Mouse (Mus musculus): ENCODE data around the gene Cep85l. TPM values are rescaled to one million over a fixed set of nuclear protein-coding genes. Genes with fewer than 3 reads are reported as not detected.

Cep85l gene
- polyA plus RNA-seq, 1 experiment from 2014 or later = 2.7 TPM

GRCm38 (mm10) chr10:53412936-53413335 lies 33.2 kb upstream of the Cep85l start:
- no peak overlapping the region for H3K27ac ChIP-seq (replicated peaks)
- 87% methylated on average over 3 of the region's 3 CpGs for WGBS
- H3K36me3 ChIP-seq = no peaks in the 10 kb centered on the region
- H3K9me3 ChIP-seq (replicated peaks) = no peaks in the 10 kb centered on the region
- peaks cover 14% of the 10 kb centered on the region for H3K4me1 ChIP-seq
- H3K4me3 ChIP-seq = no peak overlapping the region
- no peaks in the 10 kb centered on the region for H3K27me3 ChIP-seq (ENCODE audit: low read depth, poor library complexity, severe bottlenecking)
- DNase-seq (ENCODE audit: low spot score) = no peak

DNA sequence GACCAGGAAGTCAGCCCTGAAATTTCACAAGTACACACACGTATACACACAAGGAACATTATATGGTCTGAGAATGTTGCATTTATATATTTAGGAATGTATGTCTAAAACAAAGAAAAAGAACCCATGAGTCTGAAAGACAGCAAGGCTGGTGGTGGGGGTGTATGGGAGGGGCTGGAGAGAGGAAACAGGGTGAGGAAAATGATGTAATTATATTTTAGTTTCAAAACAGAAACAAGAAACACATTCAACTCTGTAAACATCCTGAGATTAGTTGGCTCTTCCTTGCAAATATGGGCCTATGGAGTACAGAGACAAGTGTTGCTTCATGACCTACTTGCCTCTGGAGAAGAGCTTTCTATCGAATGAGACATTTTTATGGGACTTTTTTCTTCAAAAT lies 32.4 kb upstream of the Cep85l start:
- Histone ChIP-seq H3K27ac (replicated peaks) (no peak overlapping the region), H3K27me3 (ENCODE audit: low read depth, poor library complexity, severe bottlenecking) (no peaks in the 10 kb centered on the region), H3K36me3 (no peaks in the 10 kb centered on the region), H3K4me1 (peaks cover 14% of the 10 kb centered on the region), H3K9me3 (replicated peaks) (no peaks in the 10 kb centered on the region), H3K4me3 (no peak overlapping the region)
- 85% methylated on average over 2 of the region's 2 CpGs for WGBS
- DNase-seq (ENCODE audit: low spot score) = no peak

- 82% methylated on average over 2 of the region's 2 CpGs for WGBS
- no peaks in the 10 kb centered on the region for H3K36me3 ChIP-seq
- H3K4me1 ChIP-seq = peaks cover 10% of the 10 kb centered on the region
Measured at GRCm38 (mm10) chr10:53410831-53411230, 31.1 kb upstream of the Cep85l start.

DNA sequence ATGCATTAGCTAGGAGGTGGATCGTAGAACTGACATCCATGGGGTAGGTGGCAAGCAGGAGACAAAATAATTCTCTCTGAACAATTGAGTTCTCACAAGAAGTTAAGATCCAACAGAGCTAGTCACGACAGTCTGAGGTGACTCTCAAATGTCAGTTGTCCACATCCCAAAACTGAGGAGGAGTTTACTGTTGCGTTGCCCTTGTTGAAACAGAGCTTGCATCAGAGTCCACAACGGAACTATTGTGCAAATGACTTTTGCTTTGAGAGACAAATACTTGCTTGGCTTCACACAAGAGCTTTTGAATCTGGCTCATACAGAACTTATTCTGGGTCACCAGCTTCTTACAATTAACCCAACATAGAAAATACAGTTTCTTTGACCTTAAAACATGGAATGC lies 27.7 kb upstream of the Cep85l start:
- H3K4me1 ChIP-seq = no peaks in the 10 kb centered on the region
- H3K27me3 ChIP-seq (ENCODE audit: low read depth, poor library complexity, severe bottlenecking) = no peaks in the 10 kb centered on the region
- WGBS = 87% methylated on average over 4 of the region's 4 CpGs
- no peak for DNase-seq (ENCODE audit: low spot score)
- no peak overlapping the region for H3K4me3 ChIP-seq
- no peaks in the 10 kb centered on the region for H3K36me3 ChIP-seq
- no peak overlapping the region for H3K27ac ChIP-seq (replicated peaks)
- H3K9me3 ChIP-seq (replicated peaks) = no peaks in the 10 kb centered on the region

More at GRCm38 (mm10) chr10:53410831-53411230, 31.1 kb upstream of the Cep85l start:
- no peak for DNase-seq (ENCODE audit: low spot score)
- Histone ChIP-seq H3K4me3 (no peak overlapping the region), H3K9me3 (replicated peaks) (no peaks in the 10 kb centered on the region), H3K27ac (replicated peaks) (no peak overlapping the region), H3K27me3 (ENCODE audit: low read depth, poor library complexity, severe bottlenecking) (no peaks in the 10 kb centered on the region)

DNA sequence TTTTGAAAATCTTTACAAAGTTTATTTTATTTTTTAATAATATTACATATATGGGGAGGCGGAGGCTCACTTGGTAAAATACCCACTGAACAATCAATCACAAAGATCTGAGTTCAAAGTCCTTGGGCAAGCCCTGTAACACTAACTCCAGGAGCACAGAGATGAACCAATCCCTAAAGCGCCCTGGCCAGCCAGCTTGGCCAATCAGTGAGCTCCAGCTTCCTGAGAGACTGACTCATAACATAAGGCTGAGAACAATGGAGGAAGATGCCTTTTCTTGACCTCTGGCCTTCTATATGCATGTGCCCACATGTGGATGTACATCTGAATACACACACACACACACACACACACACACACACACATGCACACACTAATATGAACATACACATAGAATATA lies 27.1 kb upstream of the Cep85l start:
- no peak for DNase-seq (ENCODE audit: low spot score)
- WGBS = 89% methylated on average over 2 of the region's 2 CpGs
- Histone ChIP-seq H3K4me1 (no peaks in the 10 kb centered on the region), H3K4me3 (no peak overlapping the region), H3K27ac (replicated peaks) (no peak overlapping the region), H3K36me3 (no peaks in the 10 kb centered on the region), H3K9me3 (replicated peaks) (no peaks in the 10 kb centered on the region), H3K27me3 (ENCODE audit: low read depth, poor library complexity, severe bottlenecking) (no peaks in the 10 kb centered on the region)

DNA sequence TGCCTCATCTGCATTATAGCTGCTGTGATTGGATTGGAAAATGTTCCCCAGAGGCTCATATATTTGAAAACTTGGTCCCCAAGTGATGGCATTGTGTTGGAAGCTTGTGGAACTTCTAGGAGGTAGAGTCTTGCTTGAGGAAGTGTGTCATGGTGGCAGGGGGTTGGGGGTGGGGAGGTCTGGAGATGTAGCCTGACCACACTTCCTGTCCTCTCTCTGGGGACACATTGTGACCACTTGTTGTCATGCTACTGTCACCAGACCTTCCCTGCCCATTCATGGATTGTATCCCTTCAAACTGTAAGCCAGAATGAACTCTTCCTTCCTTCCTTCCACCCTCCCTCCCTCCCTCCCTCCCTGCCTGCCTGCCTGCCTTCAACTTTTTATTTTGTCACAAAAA lies 22.5 kb upstream of the Cep85l start:
- Histone ChIP-seq H3K4me3 (no peak overlapping the region), H3K36me3 (no peaks in the 10 kb centered on the region), H3K9me3 (replicated peaks) (no peaks in the 10 kb centered on the region), H3K4me1 (peaks cover 11% of the 10 kb centered on the region), H3K27ac (replicated peaks) (no peak overlapping the region), H3K27me3 (ENCODE audit: low read depth, poor library complexity, severe bottlenecking) (no peaks in the 10 kb centered on the region)
- DNase-seq (ENCODE audit: low spot score) = no peak

DNA sequence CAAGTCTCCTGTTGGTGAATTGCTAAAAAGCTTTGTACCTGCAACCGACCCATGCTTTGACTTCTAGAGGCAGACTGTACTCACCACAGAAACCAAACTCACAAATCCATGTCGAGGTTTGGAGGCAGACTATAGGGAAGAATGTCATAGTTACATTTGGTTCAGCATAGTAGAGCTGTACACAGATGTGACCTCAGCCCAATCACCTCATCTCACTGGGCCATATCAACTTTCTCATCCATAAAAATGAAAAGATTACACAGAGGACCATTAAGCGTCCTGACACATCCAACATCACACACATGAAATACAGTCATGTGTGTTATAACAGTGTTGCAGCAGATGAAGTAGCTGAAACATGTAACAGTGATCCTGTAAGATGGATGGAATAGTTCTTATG lies 19.3 kb upstream of the Cep85l start:
- peak overlapping the region; percentile 77 for H3K27ac ChIP-seq (replicated peaks)
- H3K4me3 ChIP-seq = no peak overlapping the region
- no peaks in the 10 kb centered on the region for H3K27me3 ChIP-seq (ENCODE audit: low read depth, poor library complexity, severe bottlenecking)
- no peaks in the 10 kb centered on the region for H3K36me3 ChIP-seq
- DNase-seq (ENCODE audit: low spot score) = no peak
- WGBS = 60% methylated on average over 3 of the region's 3 CpGs
- H3K9me3 ChIP-seq (replicated peaks) = no peaks in the 10 kb centered on the region
- H3K4me1 ChIP-seq = peaks cover 16% of the 10 kb centered on the region

DNA sequence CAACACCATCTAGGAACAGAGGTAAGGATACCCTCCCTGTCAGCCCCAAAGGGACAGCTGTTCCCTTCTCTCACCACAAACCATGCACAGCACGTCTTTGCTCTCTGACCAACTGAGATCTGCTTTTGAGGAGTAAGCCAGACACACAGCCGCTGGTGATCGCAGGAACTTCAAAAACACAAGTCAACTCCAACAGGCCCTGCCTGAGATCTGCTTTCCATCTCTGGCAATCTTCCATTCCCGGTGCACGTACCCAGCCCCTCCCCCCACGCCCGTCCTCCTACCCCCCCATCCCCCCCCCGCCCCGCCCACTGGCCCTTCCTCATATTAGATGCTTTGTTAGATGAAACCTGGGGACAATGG lies 18.8 kb upstream of the Cep85l start:
- no peaks in the 10 kb centered on the region for H3K9me3 ChIP-seq (replicated peaks)
- no peaks in the 10 kb centered on the region for H3K36me3 ChIP-seq
- peaks cover 16% of the 10 kb centered on the region for H3K4me1 ChIP-seq
- peak overlapping the region; percentile 77 for H3K27ac ChIP-seq (replicated peaks)
- WGBS = 5% methylated on average over 9 of the region's 9 CpGs
- H3K27me3 ChIP-seq (ENCODE audit: low read depth, poor library complexity, severe bottlenecking) = no peaks in the 10 kb centered on the region
- peak; percentile 47 for DNase-seq (ENCODE audit: low spot score)
- peak overlapping the region; percentile 40 for H3K4me3 ChIP-seq

- H3K4me1 ChIP-seq = peaks cover 16% of the 10 kb centered on the region
- peak overlapping the region; percentile 40 for H3K4me3 ChIP-seq
- H3K27me3 ChIP-seq (ENCODE audit: low read depth, poor library complexity, severe bottlenecking) = no peaks in the 10 kb centered on the region
- no peaks in the 10 kb centered on the region for H3K36me3 ChIP-seq
- peak overlapping the region; percentile 77 for H3K27ac ChIP-seq (replicated peaks)
- no peak for DNase-seq (ENCODE audit: low spot score)
- no peaks in the 10 kb centered on the region for H3K9me3 ChIP-seq (replicated peaks)
- 70% methylated on average over 10 of the region's 10 CpGs for WGBS
Measured at GRCm38 (mm10) chr10:53397846-53398539, 18.2 kb upstream of the Cep85l start.

GRCm38 (mm10) chr10:53394923-53395629 lies 15.3 kb upstream of the Cep85l start:
- Histone ChIP-seq H3K36me3 (no peaks in the 10 kb centered on the region), H3K4me1 (peaks cover 16% of the 10 kb centered on the region), H3K9me3 (replicated peaks) (no peaks in the 10 kb centered on the region), H3K4me3 (no peak overlapping the region), H3K27ac (replicated peaks) (no peak overlapping the region), H3K27me3 (ENCODE audit: low read depth, poor library complexity, severe bottlenecking) (no peaks in the 10 kb centered on the region)
- DNase-seq (ENCODE audit: low spot score) = no peak
- 87% methylated on average over 9 of the region's 9 CpGs for WGBS

GRCm38 (mm10) chr10:53388227-53388920 lies 8.6 kb upstream of the Cep85l start:
- 76% methylated on average over 6 of the region's 6 CpGs for WGBS
- Histone ChIP-seq H3K4me3 (no peak overlapping the region), H3K27ac (replicated peaks) (no peak overlapping the region), H3K27me3 (ENCODE audit: low read depth, poor library complexity, severe bottlenecking) (no peaks in the 10 kb centered on the region), H3K4me1 (no peaks in the 10 kb centered on the region), H3K9me3 (replicated peaks) (no peaks in the 10 kb centered on the region), H3K36me3 (no peaks in the 10 kb centered on the region)
- DNase-seq (ENCODE audit: low spot score) = no peak

- DNase-seq (ENCODE audit: low spot score) = no peak
Measured at GRCm38 (mm10) chr10:53385438-53385837, 5.7 kb upstream of the Cep85l start.

DNA sequence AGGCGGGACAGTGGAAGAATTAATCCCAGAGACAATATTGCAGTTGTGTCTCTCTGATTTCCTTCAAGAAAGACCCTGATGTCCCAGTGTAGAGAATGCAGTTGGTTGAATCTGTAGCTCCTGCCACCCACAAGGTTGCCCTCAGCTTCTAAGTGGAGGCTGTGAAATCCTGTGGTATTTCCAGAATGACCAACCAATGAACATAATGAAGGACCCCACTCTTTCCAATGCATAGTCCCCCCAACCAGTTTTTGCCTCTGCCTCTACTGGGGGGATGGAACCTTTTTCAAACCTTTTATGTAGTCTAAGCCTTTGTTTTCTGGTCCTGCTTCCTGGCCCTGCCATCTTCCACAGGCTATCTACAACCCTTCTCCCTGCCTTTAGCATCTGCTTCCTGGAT lies 5.1 kb upstream of the Cep85l start:
- no peak for DNase-seq (ENCODE audit: low spot score)
- Histone ChIP-seq H3K4me1 (peaks cover 4% of the 10 kb centered on the region), H3K36me3 (no peaks in the 10 kb centered on the region), H3K27ac (replicated peaks) (no peak overlapping the region), H3K27me3 (ENCODE audit: low read depth, poor library complexity, severe bottlenecking) (no peaks in the 10 kb centered on the region), H3K4me3 (no peak overlapping the region), H3K9me3 (replicated peaks) (no peaks in the 10 kb centered on the region)
- WGBS = 87% methylated on average over 1 of the region's 1 CpGs

More at GRCm38 (mm10) chr10:53385438-53385837, 5.7 kb upstream of the Cep85l start:
- WGBS = 84% methylated on average over 5 of the region's 5 CpGs
- H3K36me3 ChIP-seq = no peaks in the 10 kb centered on the region
- no peaks in the 10 kb centered on the region for H3K4me1 ChIP-seq
- H3K4me3 ChIP-seq = no peak overlapping the region
- no peaks in the 10 kb centered on the region for H3K27me3 ChIP-seq (ENCODE audit: low read depth, poor library complexity, severe bottlenecking)
- no peaks in the 10 kb centered on the region for H3K9me3 ChIP-seq (replicated peaks)
- H3K27ac ChIP-seq (replicated peaks) = no peak overlapping the region
